Mouse (Mus musculus) forebrain, embryonic 11.5 days (tissue): ENCODE data around the gene Ranbp6. TPM values are rescaled to one million over a fixed set of nuclear protein-coding genes. Genes with fewer than 3 reads are reported as not detected.

Experiments used
- ATAC-seq: fragments of 200-750 bp; cut with Nextera tagmentation; replicated peaks from 2 replicates; pipeline ENCODE4 v1.8.0; 2017; ENCODE audit warnings: moderate TSS enrichment; ENCODE audit not compliant: low FRiP score
- DNase-seq: peaks from one replicate; pipeline ENCODE4 v3.0.0-alpha.2; 2017; ENCODE audit warnings: low spot score
- H3K27ac ChIP-seq: fragments of 300-500 bp; sonication (generic); 2 replicates; pipeline ENCODE4 v1.5.1; 2014; ENCODE audit warnings: low read depth, low read length
- H3K27me3 ChIP-seq: fragments of 300-500 bp; sonication (generic); 2 replicates; pipeline ENCODE4 v1.6.1; 2014; ENCODE audit warnings: mild to moderate bottlenecking, low read length, mixed read lengths; ENCODE audit not compliant: control insufficient read depth, insufficient read depth
- H3K36me3 ChIP-seq: fragments of 300-500 bp; sonication (generic); 2 replicates; pipeline ENCODE4 v1.6.1; 2014; ENCODE audit warnings: mild to moderate bottlenecking, low read length, moderate library complexity, mixed read lengths; ENCODE audit not compliant: control insufficient read depth, insufficient read depth
- H3K4me1 ChIP-seq: fragments of 300-500 bp; sonication (generic); replicated peaks from 2 replicates; pipeline ENCODE4 v1.6.1; 2014; ENCODE audit warnings: low read length, mixed read lengths; ENCODE audit not compliant: control insufficient read depth, insufficient read depth
- H3K4me2 ChIP-seq: fragments of 300-500 bp; sonication (generic); 2 replicates; pipeline ENCODE4 v1.6.1; 2014; ENCODE audit warnings: low read depth, mild to moderate bottlenecking, low read length, moderate library complexity, mixed read lengths; ENCODE audit not compliant: severe bottlenecking
- H3K4me3 ChIP-seq: fragments of 300-500 bp; sonication (generic); 2 replicates; pipeline ENCODE4 v1.5.1; 2014; ENCODE audit warnings: low read depth, low read length
- H3K9ac ChIP-seq: fragments of 300-500 bp; sonication (generic); 2 replicates; pipeline ENCODE4 v1.6.1; 2014; ENCODE audit warnings: low read length
- H3K9me3 ChIP-seq: fragments of 300-500 bp; sonication (generic); 2 replicates; pipeline ENCODE4 v1.6.1; 2016; ENCODE audit warnings: low read length, mixed read lengths; ENCODE audit not compliant: control insufficient read depth
- WGBS: fragments of 180-500 bp; shearing (Covaris S2); extraction: QIAGEN DNeasy Blood & Tissue Kit; methylation state at CpG from one replicate; pipeline ENCODE4 v1.1.7; 2014; 5-methylcytosine and 5-hydroxymethylcytosine counted together
- polyA plus RNA-seq: library from polyadenylated mRNA; unstranded; fragments of >200 nt; fragmentation: Nextera tagmentation; extraction: Ambion mirVana; gene quantifications from 2 replicates; pipeline ENCODE4 v1.2.1, GENCODE M21; 2014

Gene Ranbp6
- polyA plus RNA-seq, 1 experiment from 2014 or later, result 32.9 TPM

GRCm38 (mm10) chr19:29842973-29843372 lies 30.2 kb upstream of the Ranbp6 start:
- H3K27ac ChIP-seq, result no peak overlapping the region
- 81% methylated on average over 8 of the region's 8 CpGs for WGBS
- DNase-seq, result no peak

GRCm38 (mm10) chr19:29840642-29841041 lies 27.9 kb upstream of the Ranbp6 start:
- Histone ChIP-seq H3K4me2 (no peak overlapping the region), H3K27me3 (peaks cover 13% of the 10 kb centered on the region), H3K4me3 (no peak overlapping the region), H3K9me3 (no peaks in the 10 kb centered on the region), H3K36me3 (no peaks in the 10 kb centered on the region), H3K9ac (no peak overlapping the region), H3K27ac (no peak overlapping the region), H3K4me1 (peaks cover 12% of the 10 kb centered on the region; the same call in 1 of the 2 replicates)
- WGBS, result 93% methylated on average over 4 of the region's 4 CpGs
- DNase-seq (no peak), ATAC-seq (no peak)

More at GRCm38 (mm10) chr19:29842973-29843372, 30.2 kb upstream of the Ranbp6 start:
- no peak for ATAC-seq
- H3K27me3 ChIP-seq, result peaks cover 20% of the 10 kb centered on the region
- H3K36me3 ChIP-seq, result no peaks in the 10 kb centered on the region
- H3K9ac ChIP-seq, result no peak overlapping the region
- H3K9me3 ChIP-seq, result no peaks in the 10 kb centered on the region
- no peak overlapping the region for H3K4me3 ChIP-seq
- no peak overlapping the region for H3K4me2 ChIP-seq
- H3K4me1 ChIP-seq, result peaks cover 12% of the 10 kb centered on the region; the same call in 1 of the 2 replicates

GRCm38 (mm10) chr19:29838636-29839135 lies 25.9 kb upstream of the Ranbp6 start:
- Histone ChIP-seq H3K4me3 (no peak overlapping the region), H3K36me3 (no peaks in the 10 kb centered on the region), H3K4me2 (no peak overlapping the region), H3K27me3 (peaks cover 7% of the 10 kb centered on the region; the same call in 1 of the 2 replicates), H3K4me1 (peaks cover 4% of the 10 kb centered on the region; the same call in 1 of the 2 replicates), H3K27ac (no peak overlapping the region), H3K9me3 (no peaks in the 10 kb centered on the region), H3K9ac (no peak overlapping the region)
- 80% methylated on average over 3 of the region's 3 CpGs for WGBS
- no peak for ATAC-seq
- DNase-seq, result no peak

- Histone ChIP-seq H3K4me1 (no peaks in the 10 kb centered on the region), H3K27me3 (peaks cover 7% of the 10 kb centered on the region; the same call in 1 of the 2 replicates), H3K36me3 (no peaks in the 10 kb centered on the region), H3K9ac (no peak overlapping the region), H3K4me3 (no peak overlapping the region), H3K4me2 (no peak overlapping the region), H3K27ac (no peak overlapping the region), H3K9me3 (no peaks in the 10 kb centered on the region)
- DNase-seq (no peak), ATAC-seq (no peak)
- WGBS, result 45% methylated on average over 1 of the region's 1 CpGs
Measured at GRCm38 (mm10) chr19:29838171-29838570, 25.4 kb upstream of the Ranbp6 start.

GRCm38 (mm10) chr19:29835364-29836034 lies 22.7 kb upstream of the Ranbp6 start:
- WGBS, result 73% methylated on average over 3 of the region's 3 CpGs

GRCm38 (mm10) chr19:29830911-29831310 lies 18.1 kb upstream of the Ranbp6 start:
- no peak overlapping the region for H3K27ac ChIP-seq
- DNase-seq (no peak), ATAC-seq (no peak)
- no peak overlapping the region for H3K4me3 ChIP-seq
- no peaks in the 10 kb centered on the region for H3K36me3 ChIP-seq
- H3K4me1 ChIP-seq, result no peaks in the 10 kb centered on the region
- H3K9ac ChIP-seq, result no peak overlapping the region
- no peaks in the 10 kb centered on the region for H3K27me3 ChIP-seq
- no peaks in the 10 kb centered on the region for H3K9me3 ChIP-seq
- WGBS, result 78% methylated on average over 2 of the region's 2 CpGs
- H3K4me2 ChIP-seq, result no peak overlapping the region

More at GRCm38 (mm10) chr19:29835364-29836034, 22.7 kb upstream of the Ranbp6 start:
- no peaks in the 10 kb centered on the region for H3K36me3 ChIP-seq
- H3K27ac ChIP-seq, result no peak overlapping the region
- DNase-seq (no peak), ATAC-seq (no peak)
- no peak overlapping the region for H3K4me3 ChIP-seq
- H3K9ac ChIP-seq, result no peak overlapping the region
- no peaks in the 10 kb centered on the region for H3K4me1 ChIP-seq
- no peak overlapping the region for H3K4me2 ChIP-seq
- H3K27me3 ChIP-seq, result peaks cover 2% of the 10 kb centered on the region; the same call in 1 of the 2 replicates
- H3K9me3 ChIP-seq, result no peaks in the 10 kb centered on the region

- Histone ChIP-seq H3K9ac (no peak overlapping the region), H3K4me3 (no peak overlapping the region), H3K27me3 (no peaks in the 10 kb centered on the region), H3K4me2 (no peak overlapping the region), H3K9me3 (no peaks in the 10 kb centered on the region), H3K4me1 (no peaks in the 10 kb centered on the region), H3K27ac (no peak overlapping the region), H3K36me3 (no peaks in the 10 kb centered on the region)
- WGBS, result 80% methylated on average over 5 of the region's 5 CpGs
- ATAC-seq, result no peak
- DNase-seq, result no peak
Measured at GRCm38 (mm10) chr19:29828558-29828957, 15.8 kb upstream of the Ranbp6 start.

- H3K27ac ChIP-seq, result no peak overlapping the region
Measured at GRCm38 (mm10) chr19:29826686-29827085, 13.9 kb upstream of the Ranbp6 start.

GRCm38 (mm10) chr19:29825003-29825402 lies 12.2 kb upstream of the Ranbp6 start:
- 71% methylated on average over 2 of the region's 2 CpGs for whole genome bisulfite sequencing
- Histone ChIP-seq H3K4me3 (no peak overlapping the region), H3K9me3 (no peaks in the 10 kb centered on the region), H3K4me1 (no peaks in the 10 kb centered on the region), H3K27me3 (no peaks in the 10 kb centered on the region), H3K9ac (no peak overlapping the region), H3K27ac (no peak overlapping the region), H3K36me3 (no peaks in the 10 kb centered on the region), H3K4me2 (no peak overlapping the region)
- ATAC-seq, result no peak
- DNase-seq, result no peak

More at GRCm38 (mm10) chr19:29826686-29827085, 13.9 kb upstream of the Ranbp6 start:
- WGBS, result 81% methylated on average over 1 of the region's 1 CpGs
- H3K4me1 ChIP-seq, result no peaks in the 10 kb centered on the region
- H3K4me2 ChIP-seq, result no peak overlapping the region
- ATAC-seq (no peak), DNase-seq (no peak)
- no peaks in the 10 kb centered on the region for H3K36me3 ChIP-seq
- no peaks in the 10 kb centered on the region for H3K27me3 ChIP-seq
- H3K4me3 ChIP-seq, result no peak overlapping the region
- no peaks in the 10 kb centered on the region for H3K9me3 ChIP-seq
- H3K9ac ChIP-seq, result no peak overlapping the region
